Mouse (Mus musculus) stomach, embryonic 16.5 days (tissue): ENCODE measurements around the gene Gm10491. TPM values are rescaled to one million over a fixed set of nuclear protein-coding genes. Genes with fewer than 3 reads are reported as not detected.

ENCODE experiments used
- ATAC-seq: fragments of 200-750 bp; cut with Nextera tagmentation; 2 replicates; pipeline ENCODE4 v1.8.0; 2017; ENCODE audit warnings: moderate number of reproducible peaks, moderate TSS enrichment; ENCODE audit not compliant: insufficient read depth, low FRiP score
- H3K27ac ChIP-seq: fragments of 300-500 bp; sonication (generic); 2 replicates; pipeline ENCODE4 v1.5.1; 2014; ENCODE audit warnings: low read length
- H3K27me3 ChIP-seq: fragments of 300-500 bp; sonication (generic); 2 replicates; pipeline ENCODE4 v1.6.1; 2014; ENCODE audit warnings: low read length, control low read depth, mixed read lengths; ENCODE audit not compliant: control insufficient read depth, insufficient read depth
- H3K36me3 ChIP-seq: fragments of 300-500 bp; sonication (generic); 2 replicates; pipeline ENCODE4 v1.6.1; 2014; ENCODE audit warnings: low read length; ENCODE audit not compliant: control insufficient read depth, insufficient read depth
- H3K4me1 ChIP-seq: fragments of 300-500 bp; sonication (generic); 2 replicates; pipeline ENCODE4 v1.6.1; 2014; ENCODE audit warnings: low read length, control low read depth, mixed read lengths; ENCODE audit not compliant: control insufficient read depth, insufficient read depth
- H3K4me2 ChIP-seq: fragments of 300-500 bp; sonication (generic); 2 replicates; pipeline ENCODE4 v1.6.1; 2014; ENCODE audit warnings: low read depth, low read length, mixed read lengths
- H3K4me3 ChIP-seq: fragments of 300-500 bp; sonication (generic); replicated peaks from 2 replicates; pipeline ENCODE4 v1.5.1; 2014; ENCODE audit warnings: mild to moderate bottlenecking, low read length
- H3K9ac ChIP-seq: fragments of 300-500 bp; sonication (generic); 2 replicates; pipeline ENCODE4 v1.6.1; 2014; ENCODE audit warnings: low read length
- H3K9me3 ChIP-seq: fragments of 300-500 bp; sonication (generic); replicated peaks from 2 replicates; pipeline ENCODE4 v1.6.1; 2016; ENCODE audit warnings: low read length, control low read depth; ENCODE audit not compliant: control insufficient read depth
- WGBS: fragments of 180-500 bp; shearing (Covaris S2); extraction: QIAGEN DNeasy Blood & Tissue Kit; methylation state at CpG from one replicate; pipeline ENCODE4 v1.1.7; 2014; 5-methylcytosine and 5-hydroxymethylcytosine counted together
- polyA plus RNA-seq: library from polyadenylated mRNA; unstranded; fragments of >200 nt; fragmentation: Nextera tagmentation; extraction: Ambion mirVana; gene quantifications from 2 replicates; pipeline ENCODE4 v1.2.1, GENCODE M21; 2015

Gm10491 gene
- polyA plus RNA-seq, 1 experiment from 2014 or later, result not detected

DNA sequence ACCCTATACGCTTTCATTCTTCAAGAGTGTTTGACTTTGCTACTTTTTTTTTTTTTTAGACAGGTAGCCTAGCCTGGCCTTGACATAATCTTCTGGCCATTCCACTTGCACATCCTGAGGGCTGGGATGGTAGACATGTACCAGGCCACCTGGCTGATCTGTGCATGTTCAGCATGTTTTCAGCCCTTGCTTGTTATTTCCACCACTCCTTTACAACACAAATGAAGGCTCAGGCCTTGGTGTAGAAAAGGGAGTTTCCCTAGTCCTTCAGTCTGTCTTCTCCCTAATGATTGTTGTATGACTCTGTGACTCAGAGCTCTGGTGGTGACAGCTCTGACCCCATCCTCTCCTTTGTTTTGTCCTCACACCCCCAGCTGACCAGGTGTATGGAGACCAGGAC lies 40.5 kb downstream of the Gm10491 start:
- Histone ChIP-seq H3K27ac (no peak overlapping the region), H3K4me2 (no peak overlapping the region), H3K27me3 (no peaks in the 10 kb centered on the region), H3K4me3 (no peak overlapping the region), H3K4me1 (no peaks in the 10 kb centered on the region), H3K36me3 (no peaks in the 10 kb centered on the region), H3K9me3 (no peaks in the 10 kb centered on the region), H3K9ac (no peak overlapping the region)
- ATAC-seq, result no peak
- WGBS, result 89% methylated on average over 1 of the region's 1 CpGs

DNA sequence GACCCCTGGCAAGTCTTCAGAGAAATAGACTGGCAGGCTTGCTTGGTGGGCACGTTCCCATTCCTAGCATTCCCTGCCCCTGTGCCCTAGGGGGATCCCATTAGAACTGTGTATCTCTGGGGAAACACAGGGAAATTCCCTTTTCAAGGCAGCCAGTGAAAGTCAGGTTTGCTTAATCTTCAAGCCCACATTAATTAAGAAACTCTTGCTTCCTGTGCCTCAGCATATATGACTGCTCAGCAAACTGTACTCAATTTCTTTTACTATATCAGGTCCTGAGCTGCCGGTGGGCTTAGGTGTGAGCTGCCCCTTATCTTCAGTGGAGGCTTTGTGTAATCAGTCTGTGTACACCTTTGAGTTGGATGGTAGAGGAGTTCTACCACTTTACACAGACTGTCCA lies 41.8 kb downstream of the Gm10491 start:
- H3K36me3 ChIP-seq, result no peaks in the 10 kb centered on the region
- no peaks in the 10 kb centered on the region for H3K27me3 ChIP-seq
- no peak overlapping the region for H3K4me2 ChIP-seq
- WGBS, result 66% methylated on average over 2 of the region's 2 CpGs
- no peak for ATAC-seq
- H3K27ac ChIP-seq, result no peak overlapping the region
- no peaks in the 10 kb centered on the region for H3K9me3 ChIP-seq
- no peak overlapping the region for H3K4me3 ChIP-seq
- no peaks in the 10 kb centered on the region for H3K4me1 ChIP-seq
- H3K9ac ChIP-seq, result no peak overlapping the region

DNA sequence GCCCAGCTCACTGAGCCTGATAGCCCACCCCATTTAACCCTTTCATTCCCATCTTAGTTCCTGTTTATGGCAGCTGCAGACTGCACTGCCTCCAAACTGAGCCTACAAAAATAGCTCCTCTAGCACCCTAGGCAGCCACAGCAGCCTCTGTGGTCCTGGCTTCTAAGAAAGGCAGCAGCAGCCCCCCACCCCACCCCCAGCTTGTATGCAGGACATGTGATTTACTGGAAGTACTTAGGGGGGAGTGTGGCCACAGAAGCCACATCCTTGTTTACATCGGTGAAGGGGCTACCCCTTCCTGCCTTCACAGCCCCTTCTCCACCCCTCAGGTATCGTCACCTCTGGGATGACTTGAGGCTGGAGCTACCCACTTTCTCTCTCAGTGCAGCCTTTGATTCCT lies 42.3 kb downstream of the Gm10491 start:
- Histone ChIP-seq H3K4me2 (no peak overlapping the region), H3K4me1 (no peaks in the 10 kb centered on the region), H3K36me3 (no peaks in the 10 kb centered on the region), H3K27ac (no peak overlapping the region), H3K9me3 (no peaks in the 10 kb centered on the region), H3K27me3 (no peaks in the 10 kb centered on the region), H3K9ac (no peak overlapping the region), H3K4me3 (no peak overlapping the region)
- no peak for ATAC-seq
- 55% methylated on average over 2 of the region's 2 CpGs for WGBS

DNA sequence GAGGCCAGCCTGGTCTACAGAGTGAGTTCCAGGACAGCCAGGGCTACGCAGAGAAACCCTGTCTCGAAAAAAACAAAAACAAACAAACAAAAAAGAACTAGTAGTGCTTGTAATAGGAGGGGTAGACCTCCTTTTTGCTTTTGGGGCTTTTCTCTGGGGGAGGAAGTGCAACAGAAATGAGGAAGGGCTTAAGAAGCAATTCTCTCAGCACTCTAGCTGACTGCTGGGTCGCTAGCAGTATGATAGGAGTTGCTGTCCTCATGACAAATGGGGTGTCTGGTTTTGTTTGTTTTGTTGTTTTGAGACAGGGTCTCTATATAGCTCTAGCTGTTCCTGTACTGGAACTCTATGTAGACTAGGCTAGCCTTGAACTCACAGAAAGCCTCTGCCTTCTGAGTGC lies 43.1 kb downstream of the Gm10491 start:
- 73% methylated on average over 3 of the region's 3 CpGs for WGBS

DNA sequence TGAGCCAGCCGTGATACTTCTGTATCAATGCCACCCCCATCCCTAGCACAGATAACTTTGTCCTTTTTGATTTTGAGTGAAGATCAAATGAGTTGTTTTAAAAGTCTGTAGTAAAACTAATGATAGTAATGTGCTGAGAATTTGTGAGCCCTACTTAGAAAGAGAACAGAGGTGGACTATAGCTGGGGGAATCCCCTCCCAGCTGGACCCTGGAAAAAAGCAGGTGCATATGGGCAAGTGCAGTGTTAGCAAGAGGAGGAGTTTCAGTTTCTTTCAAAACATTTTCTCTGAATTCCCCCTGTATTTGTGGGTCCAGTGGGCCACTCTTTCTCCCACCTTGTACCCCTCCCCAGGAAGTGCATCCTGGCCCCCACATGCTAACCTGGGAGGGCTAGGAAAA lies 44.5 kb downstream of the Gm10491 start:
- Histone ChIP-seq H3K9ac (no peak overlapping the region), H3K36me3 (no peaks in the 10 kb centered on the region), H3K4me1 (no peaks in the 10 kb centered on the region), H3K27me3 (no peaks in the 10 kb centered on the region), H3K4me3 (no peak overlapping the region), H3K4me2 (no peak overlapping the region), H3K9me3 (no peaks in the 10 kb centered on the region), H3K27ac (no peak overlapping the region)
- WGBS, result 79% methylated on average over 1 of the region's 1 CpGs
- ATAC-seq, result no peak

More for the DNA sequence above, 43.1 kb downstream of the Gm10491 start:
- Histone ChIP-seq H3K4me2 (no peak overlapping the region), H3K4me3 (no peak overlapping the region), H3K4me1 (no peaks in the 10 kb centered on the region), H3K27me3 (no peaks in the 10 kb centered on the region), H3K9ac (no peak overlapping the region), H3K36me3 (no peaks in the 10 kb centered on the region), H3K27ac (no peak overlapping the region), H3K9me3 (no peaks in the 10 kb centered on the region)
- no peak for ATAC-seq

DNA sequence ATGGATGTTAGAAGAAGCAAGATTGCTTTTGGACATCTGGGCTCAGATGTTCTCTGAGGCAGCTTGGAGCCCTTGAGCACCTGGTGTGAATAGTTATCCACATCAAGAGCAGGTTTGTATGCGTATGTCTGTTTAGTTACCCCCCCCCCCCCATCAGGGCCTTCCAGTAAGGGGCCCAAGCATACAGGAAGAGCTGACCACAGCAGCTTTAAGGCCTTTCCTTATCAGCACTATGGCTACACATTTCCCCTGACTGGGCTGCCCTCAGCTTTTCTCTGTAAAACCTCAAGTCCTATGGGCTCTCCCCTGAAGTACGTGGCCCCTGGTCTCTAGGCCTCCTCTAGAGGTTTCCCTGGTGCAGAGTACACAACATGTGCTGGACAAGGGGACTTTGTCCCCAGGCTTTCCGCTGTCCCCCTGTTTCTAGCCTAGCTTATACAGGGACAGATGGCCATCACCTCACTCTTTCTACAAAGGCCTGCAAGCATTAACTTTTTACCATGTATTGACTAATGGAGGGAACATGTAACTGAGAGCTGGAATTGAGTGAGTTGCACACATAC lies 48.4 kb downstream of the Gm10491 start:
- Histone ChIP-seq H3K4me3 (no peak overlapping the region), H3K9ac (no peak overlapping the region), H3K27ac (no peak overlapping the region), H3K36me3 (no peaks in the 10 kb centered on the region), H3K27me3 (no peaks in the 10 kb centered on the region), H3K4me2 (no peak overlapping the region), H3K9me3 (no peaks in the 10 kb centered on the region), H3K4me1 (no peaks in the 10 kb centered on the region)
- WGBS, result 67% methylated on average over 3 of the region's 3 CpGs
- ATAC-seq, result no peak

Other genes starting within 250 kb of the Gm10491 start
- gene Plp2, start 236.4 kb downstream of the Gm10491 start, polyA plus RNA-seq, result 233 and 283 TPM in 2 replicates
- 0.80 and 0.87 TPM in 2 replicates for gene Magix, start 226.6 kb downstream of the Gm10491 start, polyA plus RNA-seq
- 37.9 and 38.4 TPM in 2 replicates for gene Gpkow, start 210.7 kb downstream of the Gm10491 start, polyA plus RNA-seq
- gene Wdr45, start 193.5 kb downstream of the Gm10491 start, polyA plus RNA-seq, result 36.5 and 36.7 TPM in 2 replicates
- gene Gm45208, start 185.6 kb downstream of the Gm10491 start, polyA plus RNA-seq, result not detected in 2 replicates
- 59.4 and 63.1 TPM in 2 replicates for gene Praf2, start 179.4 kb downstream of the Gm10491 start, polyA plus RNA-seq
- 17.9 and 18.2 TPM in 2 replicates for gene Ccdc120, start 156.9 kb downstream of the Gm10491 start, polyA plus RNA-seq
- gene Tfe3, start 145.3 kb downstream of the Gm10491 start, polyA plus RNA-seq, result 21.7 and 25.2 TPM in 2 replicates
- 42.4 and 47.8 TPM in 2 replicates for gene Gripap1, start 118.1 kb downstream of the Gm10491 start, polyA plus RNA-seq
- 1.7 and 2.0 TPM in 2 replicates for gene Kcnd1, start 85.5 kb downstream of the Gm10491 start, polyA plus RNA-seq
- 25.3 and 28.6 TPM in 2 replicates for gene Otud5, start 66.5 kb downstream of the Gm10491 start, polyA plus RNA-seq
- gene Pim2, start 29.6 kb downstream of the Gm10491 start, polyA plus RNA-seq, result 10.9 and 11.1 TPM in 2 replicates
- 45.0 and 47.0 TPM in 2 replicates for gene Slc35a2, start 23.8 kb downstream of the Gm10491 start, polyA plus RNA-seq
- 99.8 and 104 TPM in 2 replicates for gene Pqbp1, start 8.6 kb downstream of the Gm10491 start, polyA plus RNA-seq
- gene Timm17b, start 8.5 kb downstream of the Gm10491 start, polyA plus RNA-seq, result 142 and 143 TPM in 2 replicates
- not detected in 2 replicates for gene Gm10490, start 1.7 kb upstream of the Gm10491 start, polyA plus RNA-seq
- 7.6 and 8.6 TPM in 2 replicates for gene Pcsk1n, start 12.0 kb upstream of the Gm10491 start, polyA plus RNA-seq
- gene Eras, start 20.8 kb upstream of the Gm10491 start, polyA plus RNA-seq, result not detected in 2 replicates
- 21.4 and 23.3 TPM in 2 replicates for gene Hdac6, start 40.1 kb upstream of the Gm10491 start, polyA plus RNA-seq
- 5.6 and 6.0 TPM in 2 replicates for gene Gata1, start 70.2 kb upstream of the Gm10491 start, polyA plus RNA-seq
- gene Glod5, start 110.7 kb upstream of the Gm10491 start, polyA plus RNA-seq, result 1.8 and 2.1 TPM in 2 replicates
- 42.1 and 42.4 TPM in 2 replicates for gene Suv39h1, start 166.9 kb upstream of the Gm10491 start, polyA plus RNA-seq
- gene Was, start 182.7 kb upstream of the Gm10491 start, polyA plus RNA-seq, result 0.41 and 0.62 TPM in 2 replicates
- gene Wdr13, start 225.1 kb upstream of the Gm10491 start, polyA plus RNA-seq, result 31.5 and 35.5 TPM in 2 replicates
- gene Rbm3, start 238.0 kb upstream of the Gm10491 start, polyA plus RNA-seq, result 396 and 404 TPM in 2 replicates